Mouse (Mus musculus): ENCODE measurements around the gene Hlcs. TPM values are rescaled to one million over a fixed set of nuclear protein-coding genes. Genes with fewer than 3 reads are reported as not detected.

Hlcs gene
- total RNA-seq, 2 experiments from 2014 or later = 14.8 to 22.8 TPM

GRCm38 (mm10) chr16:94210689-94211357, 102.5 kb downstream of the Hlcs start:
- no peak for ATAC-seq (ENCODE audit: poor library complexity, severe bottlenecking)

GRCm38 (mm10) chr16:94209626-94210025, 103.7 kb downstream of the Hlcs start:
- no peak for ATAC-seq (ENCODE audit: poor library complexity, severe bottlenecking)

- no peak for ATAC-seq (ENCODE audit: poor library complexity, severe bottlenecking)
Measured at GRCm38 (mm10) chr16:94208826-94209225, 104.5 kb downstream of the Hlcs start.

- no peak for ATAC-seq (ENCODE audit: poor library complexity, severe bottlenecking)
Measured at GRCm38 (mm10) chr16:94208152-94208551, 105.2 kb downstream of the Hlcs start.

GRCm38 (mm10) chr16:94205528-94206484, 107.6 kb downstream of the Hlcs start:
- ATAC-seq (ENCODE audit: poor library complexity, severe bottlenecking) = peak; percentile 88

GRCm38 (mm10) chr16:94201387-94201786, 112.0 kb downstream of the Hlcs start:
- no peak for ATAC-seq (ENCODE audit: poor library complexity, severe bottlenecking)

- no peak for ATAC-seq (ENCODE audit: poor library complexity, severe bottlenecking)
Measured at GRCm38 (mm10) chr16:94195913-94196312, 117.5 kb downstream of the Hlcs start.

- ATAC-seq (ENCODE audit: poor library complexity, severe bottlenecking) = no peak
Measured at GRCm38 (mm10) chr16:94191379-94192315, 121.7 kb downstream of the Hlcs start.

- ATAC-seq (ENCODE audit: poor library complexity, severe bottlenecking) = no peak
Measured at GRCm38 (mm10) chr16:94190256-94190655, 123.1 kb downstream of the Hlcs start.

- ATAC-seq (ENCODE audit: poor library complexity, severe bottlenecking) = no peak
Measured at GRCm38 (mm10) chr16:94186526-94186925, 126.8 kb downstream of the Hlcs start.

GRCm38 (mm10) chr16:94185430-94185829, 127.9 kb downstream of the Hlcs start:
- ATAC-seq (ENCODE audit: poor library complexity, severe bottlenecking) = peak; percentile 88

- no peak for ATAC-seq (ENCODE audit: poor library complexity, severe bottlenecking)
Measured at GRCm38 (mm10) chr16:94180122-94180870, 133.1 kb downstream of the Hlcs start.

- ATAC-seq (ENCODE audit: poor library complexity, severe bottlenecking) = no peak
Measured at GRCm38 (mm10) chr16:94179341-94180121, 133.8 kb downstream of the Hlcs start.

- no peak for ATAC-seq (ENCODE audit: poor library complexity, severe bottlenecking)
Measured at GRCm38 (mm10) chr16:94178441-94179220, 134.7 kb downstream of the Hlcs start.

GRCm38 (mm10) chr16:94176997-94177857, 136.1 kb downstream of the Hlcs start:
- peak; percentile 44; the same call in 1 of the 2 replicates for ATAC-seq (ENCODE audit: poor library complexity, severe bottlenecking)

GRCm38 (mm10) chr16:94175366-94175986, 137.9 kb downstream of the Hlcs start:
- ATAC-seq (ENCODE audit: poor library complexity, severe bottlenecking) = no peak

GRCm38 (mm10) chr16:94173361-94173760, 140.0 kb downstream of the Hlcs start:
- no peak for ATAC-seq (ENCODE audit: poor library complexity, severe bottlenecking)
